Mouse (Mus musculus) NIH3T3 (cell line): ENCODE data around the gene Tmem205.

Source experiments
- DNase-seq: peaks from one replicate; pipeline ENCODE4 v3.0.0-alpha.2; 2012; ENCODE audit warnings: low read depth

Gene Tmem205

GRCm38 (mm10) chr9:21943638-21944037 is 16.3 kb upstream of the Tmem205 start:
- DNase-seq, result no peak

GRCm38 (mm10) chr9:21943046-21943445 is 15.7 kb upstream of the Tmem205 start:
- DNase-seq, result no peak

- no peak for DNase-seq
These were observed 11.0 kb upstream of the Tmem205 start for GRCm38 (mm10) chr9:21938234-21938855.

GRCm38 (mm10) chr9:21937711-21938175 is 10.4 kb upstream of the Tmem205 start:
- DNase-seq, result no peak

- peak; percentile 97 for DNase-seq
These were observed 9.6 kb upstream of the Tmem205 start, which contains the start of gene Plppr2 for GRCm38 (mm10) chr9:21936692-21937570. TSS of gene Plppr2 (plus strand) at chr9:21937033.

- DNase-seq, result no peak
These were observed 8.2 kb upstream of the Tmem205 start for GRCm38 (mm10) chr9:21935466-21936131.

GRCm38 (mm10) chr9:21934021-21934420 is 6.7 kb upstream of the Tmem205 start:
- DNase-seq, result no peak

GRCm38 (mm10) chr9:21932445-21933137 is 5.2 kb upstream of the Tmem205 start:
- no peak for DNase-seq

GRCm38 (mm10) chr9:21932006-21932405 is 4.7 kb upstream of the Tmem205 start:
- DNase-seq, result no peak

- DNase-seq, result no peak
These were observed 1.9 kb upstream of the Tmem205 start for GRCm38 (mm10) chr9:21929208-21929607.

- DNase-seq, result peak; percentile 53
These were observed 572 bp downstream of the Tmem205 start for GRCm38 (mm10) chr9:21926784-21927183.

- peak; percentile 66 for DNase-seq
These were observed 1.2 kb downstream of the Tmem205 start for GRCm38 (mm10) chr9:21926155-21926554.

GRCm38 (mm10) chr9:21925506-21925905 is 1.9 kb downstream of the Tmem205 start:
- DNase-seq, result no peak

- no peak for DNase-seq
These were observed 2.3 kb downstream of the Tmem205 start for GRCm38 (mm10) chr9:21925034-21925433.

- DNase-seq, result peak; percentile 98
These were observed 3.3 kb downstream of the Tmem205 start for GRCm38 (mm10) chr9:21924099-21924493.

- no peak for DNase-seq
These were observed 3.8 kb downstream of the Tmem205 start for GRCm38 (mm10) chr9:21923490-21924098.

- no peak for DNase-seq
These were observed 4.3 kb downstream of the Tmem205 start for GRCm38 (mm10) chr9:21923036-21923435.

- peak; percentile 53 for DNase-seq
These were observed 8.5 kb downstream of the Tmem205 start for GRCm38 (mm10) chr9:21918692-21919384.

GRCm38 (mm10) chr9:21918035-21918592 is 9.2 kb downstream of the Tmem205 start, which contains the start of gene Rab3d:
TSS of gene Rab3d (minus strand) at chr9:21918192.
- DNase-seq, result peak; percentile 96

- DNase-seq, result peak; percentile 19
These were observed 9.8 kb downstream of the Tmem205 start for GRCm38 (mm10) chr9:21917493-21918034.
